Mouse (Mus musculus) kidney, postnatal 25 days (tissue): ENCODE data around the gene Sik3.
A peak's percentile ranks its signal among the peaks of the same experiment; 100 is the strongest.
"Not testable (repeated sequence)": the region's sequence is repeated elsewhere in the genome, so short reads cannot be mapped to it uniquely, and the experiment has no call there.

ENCODE experiments used
- DNase-seq, 2 experiments: peaks; one replicate each; pipeline ENCODE4 v3.0.0; 2021; ENCODE audit warnings: mixed read lengths in 2 of 2

Gene Sik3

DNA sequence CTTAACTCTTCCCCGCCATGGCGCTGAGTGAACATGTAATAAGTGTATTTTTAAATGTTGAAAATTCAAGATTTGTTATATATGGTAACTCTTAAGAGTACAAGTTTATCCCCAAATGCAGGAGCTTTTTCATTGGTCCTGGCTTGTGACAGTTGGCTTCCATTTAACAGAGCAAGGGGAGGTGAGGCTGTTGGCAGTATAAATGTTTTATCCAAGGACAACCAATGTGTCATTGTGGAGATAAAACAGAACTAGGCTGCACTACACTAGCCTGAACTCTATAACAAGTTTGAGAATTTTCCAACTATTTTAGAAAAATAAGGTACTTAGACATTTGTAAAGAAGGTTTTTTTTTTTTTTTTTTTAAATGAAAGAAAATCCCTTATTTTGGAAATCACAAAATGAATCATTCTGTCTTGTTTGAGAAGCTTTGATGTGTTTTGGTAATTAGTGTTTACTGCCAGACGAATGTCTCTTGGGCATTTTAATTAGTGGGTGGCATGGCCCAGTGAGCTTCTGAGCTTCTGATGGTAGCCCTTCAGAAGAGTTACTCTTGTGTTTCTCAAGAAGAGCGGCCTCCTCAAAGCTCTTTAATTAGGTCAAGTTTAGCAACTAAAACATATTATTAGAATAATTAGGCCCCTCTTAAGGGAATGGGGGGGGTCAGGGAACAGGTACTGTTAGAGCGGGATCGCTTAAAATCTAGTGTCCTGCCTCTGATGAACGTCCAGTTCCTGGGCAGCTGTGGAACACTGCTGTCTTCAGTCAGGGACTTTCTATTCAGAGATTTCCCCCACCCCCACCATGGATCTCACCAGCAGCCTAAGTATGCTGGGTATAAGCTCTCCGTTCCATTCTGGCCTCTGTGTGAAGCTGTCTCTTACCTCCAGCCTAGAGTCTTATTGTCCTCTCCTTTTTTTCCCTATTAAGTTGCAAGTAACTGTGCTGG, 139.7 kb downstream of the Sik3 start:
- no peak for DNase-seq

DNA sequence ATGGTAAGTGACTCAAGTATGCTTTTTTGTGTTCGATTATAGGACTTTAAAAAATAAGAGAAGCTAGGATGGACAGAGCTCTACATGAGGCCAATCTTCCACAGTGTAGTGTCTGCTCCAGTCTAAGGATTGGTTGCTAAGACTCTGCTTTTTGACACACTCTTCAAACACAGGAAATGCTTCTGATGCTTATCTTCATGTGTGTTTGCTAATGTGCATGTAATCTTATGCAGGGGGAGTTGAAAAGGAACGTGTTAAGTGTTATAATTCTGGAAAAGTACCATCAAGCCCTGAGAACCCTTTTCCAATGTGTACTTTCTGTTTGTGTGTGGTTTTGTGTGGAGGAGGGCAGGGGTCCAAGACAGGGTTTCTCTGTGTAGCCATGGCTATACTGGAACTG, 141.8 kb downstream of the Sik3 start:
- no peak for DNase-seq

DNA sequence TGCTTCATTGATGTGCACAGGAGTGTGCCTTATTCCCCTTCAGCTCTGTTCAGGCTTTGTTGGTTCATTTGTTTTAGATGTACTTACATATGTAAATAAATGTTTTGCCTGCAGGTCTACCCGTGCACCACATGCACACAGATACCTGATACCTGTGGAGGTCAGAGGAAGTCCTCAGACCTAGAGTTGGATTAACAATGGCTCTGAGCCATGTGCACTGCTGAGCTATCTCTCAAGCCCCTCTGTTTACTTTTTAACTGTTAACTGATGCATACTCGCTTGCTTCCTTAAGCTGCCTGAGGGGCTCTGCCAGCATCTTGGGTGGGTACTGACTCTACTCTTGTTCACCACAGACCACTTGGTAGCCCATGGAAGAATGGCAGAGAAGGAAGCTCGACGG, 142.4 kb downstream of the Sik3 start:
- no peak for DNase-seq

DNA sequence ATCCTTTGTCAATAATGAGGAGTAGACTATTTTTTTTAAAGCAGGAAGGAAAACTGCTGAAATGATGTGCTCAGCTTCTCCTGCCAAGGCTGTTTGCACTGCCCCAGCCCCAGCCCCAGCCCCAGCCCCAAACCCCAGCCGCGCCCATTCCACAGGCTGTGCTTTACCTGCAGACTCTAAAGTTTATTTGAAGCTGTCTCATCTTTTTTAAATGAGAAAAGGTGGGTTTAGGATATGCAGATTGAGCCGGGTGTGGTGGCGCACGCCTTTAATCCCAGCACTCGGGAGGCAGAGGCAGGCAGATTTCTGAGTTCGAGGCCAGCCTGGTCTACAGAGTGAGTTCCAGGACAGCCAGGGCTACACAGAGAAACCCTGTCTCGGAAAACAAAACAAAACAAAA, 143.2 kb downstream of the Sik3 start:
- DNase-seq = not testable (repeated sequence)

DNA sequence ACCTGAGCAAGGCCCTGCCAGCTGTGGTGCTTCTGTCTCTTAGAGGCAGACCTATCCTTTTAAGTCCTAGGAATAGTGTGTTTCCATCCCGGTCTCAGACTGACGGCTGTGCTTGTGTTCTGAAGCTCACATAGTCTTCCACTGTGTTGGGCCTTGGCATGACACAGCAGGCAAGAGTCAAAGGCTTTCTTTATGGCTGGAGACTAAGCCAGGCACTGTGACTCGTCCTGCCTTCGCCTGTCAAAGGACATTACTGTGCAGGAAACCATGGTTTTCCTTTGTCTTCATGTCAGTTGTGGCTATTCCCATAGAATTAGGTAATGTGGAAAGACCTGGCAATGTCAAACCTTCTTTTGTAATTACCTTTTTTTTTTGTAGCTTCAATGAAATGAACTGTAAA, 144.1 kb downstream of the Sik3 start:
- no peak for DNase-seq

DNA sequence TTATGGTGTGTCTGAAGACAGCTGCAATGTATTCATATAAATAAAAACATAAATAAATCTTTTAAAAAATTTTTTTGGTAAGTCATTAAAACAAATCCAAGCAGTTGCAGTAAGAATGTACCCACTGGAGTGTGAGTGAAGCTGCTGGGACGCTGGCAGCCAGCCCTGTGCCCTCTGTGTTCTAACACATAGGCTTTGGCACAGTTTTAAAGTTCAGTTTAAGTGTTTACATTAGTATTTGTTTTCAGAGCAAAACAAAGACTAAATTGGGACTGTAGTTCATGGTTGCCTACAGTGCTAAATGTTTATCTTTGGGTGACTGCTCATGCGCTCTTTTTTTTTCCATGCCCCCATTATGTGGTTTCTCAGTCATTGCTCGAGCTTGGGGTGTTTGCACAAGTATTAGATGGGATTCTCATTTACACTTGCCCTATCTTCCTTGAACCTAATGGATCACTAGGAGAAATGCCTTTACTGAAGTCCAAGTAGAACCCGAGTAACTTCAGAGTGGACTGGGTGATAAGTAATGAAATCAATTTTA, 145.7 kb downstream of the Sik3 start:
- peak; percentile 65 to 69 for DNase-seq

DNA sequence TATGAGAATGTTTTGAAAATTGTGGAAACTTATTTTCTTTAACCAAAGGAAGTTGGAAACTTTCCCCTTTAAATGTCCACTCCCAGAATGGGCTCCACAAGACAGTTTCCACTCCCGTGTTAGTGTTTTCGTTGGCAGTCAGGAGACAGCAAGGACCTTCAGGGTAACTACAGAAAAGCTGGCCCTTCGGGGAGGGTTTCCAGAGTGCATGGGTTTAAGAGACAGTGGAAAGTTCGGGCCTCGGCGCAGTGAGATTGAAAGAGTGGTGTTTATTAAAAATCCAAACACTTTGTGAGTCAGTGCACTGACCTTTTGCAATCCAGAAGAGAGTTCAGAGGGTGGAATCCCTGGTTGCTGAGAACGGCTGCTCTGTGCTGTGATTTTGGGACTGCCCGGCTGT, 150.8 kb downstream of the Sik3 start:
- DNase-seq = peak; percentile 38 to 57

DNA sequence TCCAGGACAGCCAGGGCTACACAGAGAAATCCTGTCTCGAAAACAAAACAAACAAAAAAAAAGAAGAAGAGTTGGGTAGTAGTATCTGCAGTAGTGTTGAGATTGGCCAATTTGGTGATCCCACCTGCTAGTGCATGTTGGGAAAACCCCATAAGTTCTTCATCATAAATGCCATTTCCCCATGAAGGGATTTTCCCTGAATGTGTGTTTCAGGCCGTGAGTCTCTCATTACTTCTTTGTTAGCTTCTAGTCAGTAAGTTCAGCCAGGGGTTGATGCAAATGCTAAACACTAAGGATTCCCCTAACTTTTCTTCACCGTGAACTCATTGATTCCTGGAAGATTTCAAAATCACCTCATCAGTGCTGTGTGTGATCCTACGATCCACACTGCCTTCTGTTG, 156.2 kb downstream of the Sik3 start:
- no peak for DNase-seq

DNA sequence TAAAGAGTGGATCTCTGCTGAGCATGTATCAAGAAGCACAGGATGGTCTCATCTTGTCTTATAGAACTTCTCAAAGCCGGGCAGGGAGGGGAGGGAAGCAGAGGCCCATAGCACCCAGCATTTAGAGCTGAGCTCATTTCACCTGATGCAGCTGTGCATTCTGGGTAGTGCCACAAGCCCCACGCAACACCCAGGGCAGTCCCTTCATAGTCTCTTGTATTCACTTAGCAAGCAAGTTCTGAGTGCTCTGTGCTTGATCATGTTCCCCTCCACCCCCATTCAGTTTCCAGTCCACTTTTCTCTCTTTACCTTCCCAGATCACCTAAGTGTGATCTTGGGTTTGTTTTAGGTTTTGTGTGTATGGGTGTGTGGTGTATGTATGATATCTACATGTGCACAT, 159.6 kb downstream of the Sik3 start:
- DNase-seq = no peak

DNA sequence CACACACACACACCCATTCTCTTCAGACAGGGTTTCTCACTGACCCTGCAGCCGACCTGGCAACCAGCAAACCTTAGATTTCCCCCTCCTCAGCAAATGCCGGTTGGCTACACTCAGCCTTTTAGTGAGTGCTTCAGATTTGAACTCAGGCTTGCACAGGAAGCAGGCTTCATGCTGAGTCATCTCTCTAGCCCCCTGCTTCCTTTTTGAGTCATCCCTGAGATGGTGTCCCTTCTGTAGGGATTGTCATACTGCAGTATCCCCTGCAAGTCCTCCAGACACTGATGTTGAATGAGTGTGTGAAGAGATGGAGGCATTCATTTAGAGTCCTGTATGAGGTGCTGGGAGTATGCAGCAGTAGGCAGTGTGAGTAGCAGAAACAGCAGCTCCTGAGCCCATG, 160.3 kb downstream of the Sik3 start:
- DNase-seq = no peak

DNA sequence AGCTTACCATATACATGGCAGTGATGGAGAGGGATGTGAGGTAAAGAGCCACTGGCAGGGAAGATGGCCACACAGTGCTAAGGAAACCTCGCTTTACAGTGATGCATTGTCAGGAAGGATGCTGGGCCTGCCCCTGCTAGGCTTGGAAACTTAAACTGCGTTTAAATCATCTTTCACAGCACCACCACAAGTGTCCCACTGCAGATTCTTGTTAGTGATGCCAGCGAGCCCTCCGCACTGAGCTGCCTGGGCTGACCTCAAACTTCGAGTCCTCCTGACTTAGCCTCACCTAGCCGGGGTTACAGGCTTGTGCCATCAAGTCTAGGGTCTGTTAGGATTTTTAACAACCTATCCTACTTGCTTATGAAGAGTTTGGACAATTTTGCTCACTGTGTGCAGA, 161.3 kb downstream of the Sik3 start:
- DNase-seq = no peak

DNA sequence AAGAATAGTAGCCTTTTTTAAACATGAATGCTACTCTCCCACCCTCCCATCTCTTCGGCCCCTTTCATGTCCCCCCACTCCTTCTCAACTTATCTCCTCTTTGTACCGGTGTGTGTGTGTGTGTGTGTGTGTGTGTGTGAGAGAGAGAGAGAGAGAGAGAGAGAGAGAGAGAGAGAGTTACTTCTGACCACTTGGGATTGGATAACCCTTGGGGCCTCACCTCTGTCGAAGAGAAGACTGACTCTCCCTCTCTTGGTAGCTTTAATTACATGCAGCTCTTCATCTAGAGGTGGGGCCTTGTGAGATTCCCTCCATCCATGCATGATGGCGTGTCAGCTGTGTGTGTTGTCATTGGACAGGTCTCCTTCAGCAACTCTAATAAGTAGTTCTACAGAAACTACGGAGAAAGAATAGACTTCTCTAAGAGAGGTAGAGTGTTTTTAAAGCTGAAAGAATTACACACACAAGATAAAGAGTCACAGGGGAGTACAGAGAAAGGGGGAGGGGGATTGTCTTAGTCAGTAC, 162.2 kb downstream of the Sik3 start:
- DNase-seq = no peak

DNA sequence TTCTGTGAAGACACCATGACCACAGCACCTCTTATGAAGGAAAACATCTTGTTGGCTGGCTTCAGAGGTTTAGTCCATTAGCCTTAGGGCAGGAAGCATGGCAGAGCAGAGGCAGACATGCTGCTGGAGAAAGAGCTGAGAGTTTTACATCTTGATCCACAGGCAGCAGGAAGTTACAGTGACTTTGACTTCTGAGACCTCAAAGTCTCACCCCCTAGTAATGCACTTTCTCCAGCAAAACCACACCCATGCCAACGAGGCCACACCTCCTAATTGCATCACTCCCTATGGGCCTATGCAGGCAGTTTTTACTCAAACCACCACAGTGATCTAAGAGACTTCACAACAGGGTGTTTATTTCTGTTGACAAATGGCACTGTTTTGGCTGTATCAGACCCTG, 162.7 kb downstream of the Sik3 start:
- DNase-seq = no peak

DNA sequence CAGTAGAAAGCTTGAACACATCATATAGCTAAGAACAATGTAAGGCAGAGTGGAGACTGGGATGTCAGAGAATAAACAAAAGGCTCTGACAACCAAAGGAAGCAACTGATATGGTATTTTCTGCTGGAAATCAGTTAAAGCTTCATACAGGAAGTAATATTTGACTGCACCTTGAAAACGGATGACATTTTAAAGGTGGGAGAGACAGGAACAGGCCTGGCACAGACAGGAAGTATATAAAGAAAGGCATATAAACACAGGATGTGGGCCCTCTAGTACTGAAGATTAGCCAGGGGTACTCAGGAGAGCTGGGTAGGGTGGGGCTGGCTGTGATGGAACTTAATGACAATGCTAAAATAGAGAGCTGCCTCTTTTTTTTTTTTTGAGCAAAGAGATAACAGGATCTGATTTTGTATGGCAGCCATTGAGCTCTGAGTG, 163.3 kb downstream of the Sik3 start:
- DNase-seq = no peak

DNA sequence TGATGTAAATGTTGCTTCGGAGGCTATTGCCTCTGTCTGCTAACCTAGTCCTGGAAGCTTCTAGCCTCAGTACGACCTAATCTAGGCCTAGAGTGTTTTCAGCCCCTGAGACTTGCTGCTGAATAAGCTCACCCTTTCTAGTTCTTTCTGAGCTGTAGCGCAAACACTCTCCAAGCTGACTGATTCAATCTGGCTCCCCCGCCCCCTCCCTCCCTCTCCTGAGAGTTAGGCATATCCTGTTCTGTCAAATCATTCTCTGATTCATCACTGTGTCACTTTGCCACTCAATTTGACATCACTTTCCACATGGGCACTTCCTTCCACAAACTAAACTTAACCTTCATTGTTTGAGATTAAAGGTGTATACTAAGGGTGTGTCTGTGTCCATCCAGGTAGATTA, 164.0 kb downstream of the Sik3 start:
- no peak for DNase-seq

DNA sequence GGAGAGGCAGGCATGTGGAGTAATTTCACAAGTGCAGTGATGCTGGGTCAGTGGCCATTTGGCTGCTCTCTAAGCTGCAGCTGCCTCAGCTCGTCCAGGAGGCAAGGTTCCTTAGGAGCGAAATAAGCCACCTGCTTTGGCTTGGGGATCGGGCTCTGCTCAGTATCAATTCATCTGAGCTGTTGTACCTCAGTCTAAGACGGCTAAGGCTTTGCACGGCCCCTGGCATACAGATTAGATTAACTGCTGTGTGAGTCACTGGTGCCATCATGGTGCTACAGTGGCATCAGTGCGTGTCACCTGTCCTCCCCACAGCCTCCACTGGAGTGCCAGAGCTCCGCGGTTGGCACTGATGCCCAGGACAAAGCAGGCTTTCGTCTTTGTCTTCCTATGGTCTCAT, 166.0 kb downstream of the Sik3 start:
- no peak for DNase-seq

DNA sequence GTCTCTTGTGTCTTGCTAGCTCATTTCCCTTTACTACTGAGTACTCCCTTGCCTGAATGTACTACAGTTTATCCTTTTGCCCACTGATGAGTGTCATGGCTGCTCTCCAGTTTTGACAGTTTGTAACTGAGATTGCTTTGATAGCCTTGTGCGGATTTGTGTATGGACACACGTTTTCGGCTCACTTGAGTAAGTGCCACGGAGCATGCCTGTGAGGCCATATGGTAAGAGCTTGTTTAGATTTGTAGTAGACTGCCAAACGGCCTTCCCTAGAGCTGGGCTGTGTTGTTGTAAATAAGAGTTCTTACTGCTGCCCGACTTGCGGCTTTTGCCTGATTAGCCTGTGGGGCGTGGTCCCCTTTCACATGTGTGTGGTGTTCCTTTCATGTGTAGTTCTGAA, 168.7 kb downstream of the Sik3 start:
- DNase-seq = no peak

DNA sequence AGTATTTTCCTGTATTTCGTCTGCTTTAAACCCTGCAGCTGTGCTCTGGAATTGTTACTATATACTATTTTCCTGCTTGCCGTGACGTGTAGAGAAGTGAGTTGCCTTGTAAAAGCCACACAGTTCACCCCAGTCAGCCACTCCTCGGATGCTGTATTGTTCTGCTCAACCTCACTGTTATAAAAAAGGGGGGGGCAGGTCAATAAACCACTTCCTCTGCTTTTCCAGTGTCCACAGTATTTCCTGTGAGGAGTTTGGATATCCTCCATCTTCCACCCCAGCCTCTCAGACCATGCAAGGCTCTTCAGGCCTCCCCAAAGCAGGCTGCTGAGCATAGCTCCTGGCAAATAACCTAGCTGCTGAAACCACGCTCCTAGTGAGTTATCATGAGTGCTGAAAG, 171.9 kb downstream of the Sik3 start:
- DNase-seq = no peak

DNA sequence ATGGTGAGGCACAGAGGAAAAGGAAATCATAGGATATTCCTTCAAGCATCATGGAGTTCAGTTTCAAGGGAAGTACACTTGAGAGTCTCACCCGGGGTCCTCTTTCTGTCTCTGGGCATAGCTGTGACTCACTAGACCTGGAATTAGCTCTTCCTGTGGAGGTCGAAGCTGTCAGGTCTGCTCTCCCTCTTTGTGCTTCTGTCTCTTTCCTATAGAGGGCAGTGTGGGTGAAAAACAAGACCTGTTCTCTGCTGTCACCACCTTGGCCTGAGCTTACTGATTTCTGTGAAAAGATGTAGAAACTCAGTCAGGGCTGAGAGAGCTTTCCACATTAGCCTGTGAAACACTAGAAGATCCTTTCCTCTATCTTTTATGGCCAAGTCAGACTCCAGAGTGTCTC, 172.6 kb downstream of the Sik3 start:
- peak in 1 of 2 experiments; percentile 46 for DNase-seq

DNA sequence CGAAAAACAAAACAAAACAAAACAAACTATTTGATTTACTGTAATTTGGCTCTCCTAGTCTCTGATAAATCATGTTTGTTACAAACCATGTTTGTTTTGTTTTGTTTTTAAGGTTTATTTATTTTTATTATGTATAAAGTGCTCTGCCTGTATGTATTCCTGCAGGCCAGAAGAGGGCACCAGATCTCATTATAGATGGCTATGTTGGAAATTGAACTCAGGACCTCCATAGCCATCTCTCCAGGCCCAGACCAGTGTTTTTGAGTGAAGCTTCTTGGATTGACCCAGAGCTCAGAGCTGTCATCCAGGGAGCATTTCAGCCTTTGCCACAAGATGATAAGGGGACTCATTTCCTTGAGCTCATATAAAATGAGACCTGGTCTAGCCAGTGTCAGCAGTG, 173.8 kb downstream of the Sik3 start:
- no peak for DNase-seq

DNA sequence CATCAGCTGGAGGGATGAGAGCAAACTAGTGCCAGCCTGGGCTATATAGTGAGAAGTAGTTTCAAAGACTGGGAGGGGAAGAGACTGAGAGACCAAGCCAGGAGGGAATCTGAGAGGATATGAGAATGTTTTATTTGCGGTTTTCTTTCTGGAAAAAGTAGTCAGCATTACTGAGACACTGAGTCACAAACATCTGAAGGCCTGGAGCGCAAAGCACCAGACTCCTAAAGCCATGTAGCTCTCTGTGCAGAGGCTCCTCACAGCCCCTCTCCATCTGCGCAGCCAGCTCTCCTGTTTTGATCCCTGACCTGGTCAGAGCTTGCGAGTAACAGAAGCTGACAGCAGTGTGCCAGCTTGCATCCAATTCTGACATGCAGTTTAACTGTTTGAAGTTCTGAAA, 175.8 kb downstream of the Sik3 start:
- DNase-seq = no peak

DNA sequence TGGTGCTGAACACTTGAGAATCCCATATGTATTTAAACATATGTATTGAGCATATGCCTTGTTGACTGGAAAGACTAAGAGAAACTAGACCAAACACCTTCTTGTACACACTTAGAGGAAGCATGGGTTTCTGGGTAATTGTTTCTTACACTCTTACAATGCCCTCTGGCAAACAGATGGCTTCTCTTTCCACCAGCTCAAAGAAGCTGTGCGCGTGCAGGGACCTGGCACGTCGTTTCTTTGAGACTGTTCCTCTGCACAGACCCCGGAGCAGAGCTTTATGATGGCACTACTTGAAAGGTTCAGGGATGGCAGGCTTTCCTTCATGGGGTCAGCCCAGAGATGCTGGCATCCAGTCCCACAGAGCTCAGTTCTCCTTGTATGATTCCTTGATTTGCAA, 176.3 kb downstream of the Sik3 start:
- no peak for DNase-seq

DNA sequence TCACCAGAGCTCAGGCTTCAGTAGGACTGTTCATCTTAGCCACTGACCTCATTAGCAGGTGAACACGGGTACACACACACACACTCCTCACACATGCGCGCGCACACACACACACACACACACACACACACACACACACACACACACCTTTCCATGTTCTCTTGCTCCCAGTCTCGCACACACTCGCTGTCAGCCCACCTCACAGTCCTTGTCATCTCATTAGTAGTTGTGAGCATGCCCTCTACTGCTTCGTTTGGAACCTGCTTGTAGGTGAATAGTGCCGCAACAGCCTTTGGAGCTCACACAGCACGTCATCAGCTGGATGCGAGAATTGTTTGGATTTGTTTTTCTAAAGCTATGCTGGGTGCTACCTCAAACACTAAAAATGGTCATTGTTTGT, 176.8 kb downstream of the Sik3 start:
- DNase-seq = no peak

DNA sequence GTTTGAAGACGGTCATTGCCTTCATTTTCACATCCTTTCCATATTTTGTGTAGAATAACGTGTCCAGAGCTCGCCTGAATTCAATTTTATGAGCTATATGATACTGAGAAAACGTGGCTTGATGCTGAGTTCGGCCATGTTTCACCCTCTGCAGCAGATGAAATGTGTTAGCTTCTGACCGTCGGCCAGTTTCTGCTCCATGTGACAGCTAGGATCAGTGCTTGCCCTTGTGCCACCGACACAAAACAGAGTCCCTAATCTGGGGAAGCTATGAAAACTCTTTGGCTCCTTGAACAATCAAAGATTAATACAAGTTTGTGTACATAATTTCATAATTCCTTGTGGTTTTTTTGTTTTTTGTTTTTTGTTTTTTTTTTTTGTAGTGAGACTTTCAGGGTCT, 178.6 kb downstream of the Sik3 start:
- DNase-seq = no peak
